Mouse (Mus musculus) kidney, adult 2 months (tissue): Measurements from ENCODE around the gene Wdhd1. TPM values are rescaled to one million over a fixed set of nuclear protein-coding genes. Genes with fewer than 3 reads are reported as not detected.

Experiments
- DNase-seq: peaks from one replicate; pipeline ENCODE4 v3.0.0; 2021
- H3K27ac ChIP-seq: fragments of 200-500 bp; 2 replicates; pipeline ENCODE4 v1.5.1; 2012; ENCODE audit warnings: low read depth, low read length, control low read depth, inconsistent platforms; ENCODE audit not compliant: insufficient read depth
- H3K27me3 ChIP-seq: fragments of 200-500 bp; replicated peaks from 2 replicates; pipeline ENCODE4 v1.6.1; 2012; ENCODE audit warnings: mild to moderate bottlenecking, moderate library complexity, low read length, inconsistent platforms; ENCODE audit not compliant: control insufficient read depth, insufficient read depth
- H3K36me3 ChIP-seq: fragments of 200-500 bp; 2 replicates; pipeline ENCODE4 v1.6.1; 2012; ENCODE audit warnings: mild to moderate bottlenecking, moderate library complexity, low read length, inconsistent platforms; ENCODE audit not compliant: control insufficient read depth, insufficient read depth
- H3K4me1 ChIP-seq: fragments of 200-500 bp; 2 replicates; pipeline ENCODE4 v1.6.1; 2011; ENCODE audit warnings: low read length; ENCODE audit not compliant: control insufficient read depth, insufficient read depth
- H3K4me3 ChIP-seq: fragments of 200-500 bp; 2 replicates; pipeline ENCODE4 v1.5.1; 2011; ENCODE audit warnings: mild to moderate bottlenecking, low read depth, low read length, control low read depth; ENCODE audit not compliant: insufficient read depth
- CTCF ChIP-seq: fragments of 200-500 bp; conservative IDR thresholded peaks from 2 replicates; pipeline ENCODE4 v1.5.1; 2011; ENCODE audit warnings: low read depth, mild to moderate bottlenecking, control low read depth, low read length, moderate library complexity, mixed read lengths; ENCODE audit not compliant: insufficient read depth, insufficient read length
- POLR2A ChIP-seq: fragments of 200-500 bp; IDR thresholded peaks from one replicate; pipeline ENCODE4 v1.6.1; 2011; ENCODE audit warnings: low read depth, low read length, control low read depth
- WGBS: fragments of 180-500 bp; shearing (Covaris S2); methylation state at CpG from one replicate; pipeline ENCODE4 v1.1.7; 2018; 5-methylcytosine and 5-hydroxymethylcytosine counted together
- polyA plus RNA-seq: library from polyadenylated mRNA; depleted of rRNA; stranded (reverse); fragments of >200 nt; gene quantifications from 2 replicates; pipeline ENCODE4 v1.2.3, GENCODE M21; 2012; rRNA removed

The Wdhd1 gene
- polyA plus RNA-seq, 1 experiment: 0.48 TPM

- WGBS: 65% methylated on average over 5 of the region's 5 CpGs
- no peaks in the 10 kb centered on the region for H3K27me3 ChIP-seq
- H3K27ac ChIP-seq: no peak overlapping the region
- no peak overlapping the region for H3K4me3 ChIP-seq
- TF ChIP-seq POLR2A (no peak), CTCF (no peak)
- H3K4me1 ChIP-seq: no peaks in the 10 kb centered on the region; the same call in 1 of the 2 replicates
- H3K36me3 ChIP-seq: no peaks in the 10 kb centered on the region
- no peak for DNase-seq
These were observed 84.8 kb downstream of the Wdhd1 start for GRCm38 (mm10) chr14:47191861-47192260.

Other genes starting within 250 kb of the Wdhd1 start
- 1.9 and 2.5 TPM in 2 replicates for gene Gch1, start 87.4 kb downstream of the Wdhd1 start, polyA plus RNA-seq
- 2.8 and 3.5 TPM in 2 replicates for gene Socs4, start 74 bp upstream of the Wdhd1 start, polyA plus RNA-seq
- gene Mapk1ip1l, start 21.4 kb upstream of the Wdhd1 start, polyA plus RNA-seq: 34.0 and 34.5 TPM in 2 replicates
- gene Lgals3, start 90.9 kb upstream of the Wdhd1 start, polyA plus RNA-seq: 76.1 and 89.5 TPM in 2 replicates
- gene Dlgap5, start 141.6 kb upstream of the Wdhd1 start, polyA plus RNA-seq: 0.23 and 0.33 TPM in 2 replicates
- gene Fbxo34, start 173.6 kb upstream of the Wdhd1 start, polyA plus RNA-seq: 10.2 and 13.0 TPM in 2 replicates